Mouse (Mus musculus): ENCODE measurements at regions not wholly inside any gene's neighbourhood (a gene's known extent, or its start where the extent isn't known, plus 50 kb on each side); places are given as distances from the start of the nearest gene placed in this dataset.

- DNase-seq = no peak
These were observed 77.2 kb upstream of the Rapgef5 start for GRCm38 (mm10) chr12:117439015-117439605.

GRCm38 (mm10) chr12:117444247-117444989, 71.9 kb upstream of the Rapgef5 start:
- no peak for DNase-seq

- DNase-seq = peak; percentile 22
These were observed 69.1 kb upstream of the Rapgef5 start for GRCm38 (mm10) chr12:117447223-117447622.

- DNase-seq = no peak
These were observed 68.2 kb upstream of the Rapgef5 start for GRCm38 (mm10) chr12:117447843-117448728.

- DNase-seq = no peak
These were observed 67.2 kb upstream of the Rapgef5 start for GRCm38 (mm10) chr12:117449080-117449479.

- no peak for DNase-seq
These were observed 66.2 kb upstream of the Rapgef5 start for GRCm38 (mm10) chr12:117450106-117450505.

GRCm38 (mm10) chr12:117450871-117451270, 65.4 kb upstream of the Rapgef5 start:
- no peak for DNase-seq

GRCm38 (mm10) chr12:117451441-117451840, 64.8 kb upstream of the Rapgef5 start:
- peak; percentile 18 for DNase-seq

- DNase-seq = no peak
These were observed 60.5 kb upstream of the Rapgef5 start for GRCm38 (mm10) chr12:117455800-117456199.

GRCm38 (mm10) chr12:117458132-117459070, 57.9 kb upstream of the Rapgef5 start:
- peak; percentile 29 for DNase-seq

GRCm38 (mm10) chr12:117459541-117459940, 56.7 kb upstream of the Rapgef5 start:
- no peak for DNase-seq

- no peak for DNase-seq
These were observed 51.1 kb upstream of the Rapgef5 start for GRCm38 (mm10) chr12:117465206-117465605.

GRCm38 (mm10) chr12:117465998-117466397, 50.3 kb upstream of the Rapgef5 start:
- no peak for DNase-seq

All from heart, postnatal 4 days (tissue).